Mouse (Mus musculus): ENCODE data around the gene Gclc. TPM values are rescaled to one million over a fixed set of nuclear protein-coding genes. Genes with fewer than 3 reads are reported as not detected.

Gclc gene
- total and polyA plus RNA-seq, 2 experiments from 2014 or later: 16.9 to 24.9 TPM

DNA sequence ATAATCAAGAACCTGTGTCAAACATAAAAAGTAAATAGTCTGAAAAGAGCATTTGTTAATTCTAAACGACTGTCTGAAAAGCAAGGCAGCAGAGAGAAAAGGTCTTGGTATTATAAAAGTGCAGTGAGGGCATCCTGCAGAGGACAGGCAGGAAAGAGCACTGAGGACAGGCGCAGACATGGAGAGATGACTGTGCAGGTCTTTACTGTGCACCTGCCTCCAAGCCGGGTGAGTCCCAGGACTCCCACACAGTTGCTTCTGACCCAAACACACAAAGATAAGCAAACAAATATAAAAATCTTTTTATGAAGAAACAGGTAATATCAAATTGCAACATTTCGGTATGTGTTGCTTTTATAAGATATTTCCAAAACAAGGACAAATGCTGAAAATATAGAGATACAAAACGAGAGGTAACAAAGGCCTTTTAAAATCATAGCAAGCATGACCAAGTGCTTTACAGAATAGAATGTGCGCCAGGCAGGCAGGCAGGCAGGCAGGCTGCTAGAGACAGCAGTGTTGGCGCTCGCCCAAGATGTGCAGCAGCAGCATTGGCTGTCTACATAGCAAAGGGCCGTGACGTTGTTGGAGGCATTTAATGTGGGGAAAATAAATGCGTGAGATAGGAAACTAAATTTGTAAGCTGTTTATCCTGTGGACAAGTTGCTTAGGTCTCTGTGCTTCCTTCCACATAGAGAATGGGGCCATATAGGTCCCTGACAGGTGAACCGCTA lies 35.4 kb downstream of the Gclc start:
- no peak overlapping the region for H3K27ac ChIP-seq
- DNase-seq (ENCODE audit: low spot score): peak; percentile 88
- H3K9ac ChIP-seq (replicated peaks; ENCODE audit: low read length): no peak overlapping the region
- 38% methylated on average over 12 of the region's 12 CpGs for WGBS
- TF ChIP-seq CTCF (IDR thresholded peaks at IDR 0.05; ENCODE audit: low read depth): no peak
- no peaks in the 10 kb centered on the region for H3K27me3 ChIP-seq (ENCODE audit: insufficient read depth, low read length)
- no peaks in the 10 kb centered on the region for H3K9me3 ChIP-seq (ENCODE audit: low read length)
- no peak overlapping the region for H3K4me3 ChIP-seq (ENCODE audit: low read length)
- ATAC-seq: peak; percentile 89
- no peak overlapping the region for H3K4me2 ChIP-seq (ENCODE audit: low read depth, low read length)
- H3K36me3 ChIP-seq (ENCODE audit: insufficient read depth, low read length): peaks cover 46% of the 10 kb centered on the region; the same call in 1 of the 2 replicates
- H3K4me1 ChIP-seq (ENCODE audit: insufficient read depth, low read length): no peaks in the 10 kb centered on the region

- H3K4me1 ChIP-seq (ENCODE audit: insufficient read depth, low read length): no peaks in the 10 kb centered on the region
- H3K9ac ChIP-seq (replicated peaks; ENCODE audit: low read length): no peak overlapping the region
- no peak for TF ChIP-seq CTCF (IDR thresholded peaks at IDR 0.05; ENCODE audit: low read depth)
- no peak overlapping the region for H3K27ac ChIP-seq
- H3K4me3 ChIP-seq (ENCODE audit: low read length): no peak overlapping the region
- H3K9me3 ChIP-seq (ENCODE audit: low read length): no peaks in the 10 kb centered on the region
- ATAC-seq (no peak), DNase-seq (ENCODE audit: low spot score) (no peak)
- peaks cover 14% of the 10 kb centered on the region; the same call in 1 of the 2 replicates for H3K36me3 ChIP-seq (ENCODE audit: insufficient read depth, low read length)
- 28% methylated on average over 3 of the region's 3 CpGs for WGBS
- no peaks in the 10 kb centered on the region for H3K27me3 ChIP-seq (ENCODE audit: insufficient read depth, low read length)
- no peak overlapping the region for H3K4me2 ChIP-seq (ENCODE audit: low read depth, low read length)
Observed at GRCm38 (mm10) chr9:77793838-77794237, 39.5 kb downstream of the Gclc start.

DNA sequence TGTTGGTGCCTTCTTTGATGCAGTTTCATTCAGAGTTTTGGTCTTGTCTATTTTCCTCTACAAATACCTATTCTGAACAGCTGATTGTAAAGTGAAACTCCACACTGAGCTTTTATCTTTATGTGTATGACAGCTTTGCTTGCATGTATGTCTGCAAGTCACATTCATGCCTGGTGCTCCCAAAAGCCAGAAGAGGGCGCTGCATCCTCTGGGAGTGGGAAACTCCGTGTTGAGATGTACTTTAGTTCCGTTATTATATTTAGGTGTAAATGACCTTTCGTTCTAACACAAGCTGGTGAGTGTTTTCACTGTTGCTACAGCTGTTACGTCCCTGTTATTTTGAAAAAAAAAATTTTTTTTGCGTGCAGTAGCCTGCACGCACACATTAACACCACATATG lies 48.1 kb downstream of the Gclc start:
- 53% methylated on average over 7 of the region's 7 CpGs for WGBS
- H3K27me3 ChIP-seq (ENCODE audit: insufficient read depth, low read length): no peaks in the 10 kb centered on the region
- no peak overlapping the region for H3K27ac ChIP-seq
- H3K9ac ChIP-seq (replicated peaks; ENCODE audit: low read length): no peak overlapping the region
- peak; percentile 72 for TF ChIP-seq CTCF (IDR thresholded peaks at IDR 0.05; ENCODE audit: low read depth)
- no peak overlapping the region for H3K4me3 ChIP-seq (ENCODE audit: low read length)
- DNase-seq (ENCODE audit: low spot score): peak; percentile 77
- no peaks in the 10 kb centered on the region for H3K9me3 ChIP-seq (ENCODE audit: low read length)
- H3K4me2 ChIP-seq (ENCODE audit: low read depth, low read length): no peak overlapping the region
- H3K36me3 ChIP-seq (ENCODE audit: insufficient read depth, low read length): no peaks in the 10 kb centered on the region
- H3K4me1 ChIP-seq (ENCODE audit: insufficient read depth, low read length): no peaks in the 10 kb centered on the region
- no peak for ATAC-seq

- Histone ChIP-seq H3K9me3 (ENCODE audit: low read length) (no peaks in the 10 kb centered on the region), H3K27ac (no peak overlapping the region), H3K4me2 (ENCODE audit: low read depth, low read length) (peak overlapping the region; percentile 58), H3K27me3 (ENCODE audit: insufficient read depth, low read length) (no peaks in the 10 kb centered on the region), H3K4me1 (ENCODE audit: insufficient read depth, low read length) (no peaks in the 10 kb centered on the region), H3K9ac (replicated peaks; ENCODE audit: low read length) (peak overlapping the region; percentile 40; the same call in 1 of the 2 replicates), H3K4me3 (ENCODE audit: low read length) (peak overlapping the region; percentile 20), H3K36me3 (ENCODE audit: insufficient read depth, low read length) (no peaks in the 10 kb centered on the region)
- DNase-seq (ENCODE audit: low spot score) (no peak), ATAC-seq (peak; percentile 57)
- 32% methylated on average over 3 of the region's 3 CpGs for WGBS
- no peak for TF ChIP-seq CTCF (IDR thresholded peaks at IDR 0.05; ENCODE audit: low read depth)
Observed at GRCm38 (mm10) chr9:77806426-77806825, 52.1 kb downstream of the Gclc start.

DNA sequence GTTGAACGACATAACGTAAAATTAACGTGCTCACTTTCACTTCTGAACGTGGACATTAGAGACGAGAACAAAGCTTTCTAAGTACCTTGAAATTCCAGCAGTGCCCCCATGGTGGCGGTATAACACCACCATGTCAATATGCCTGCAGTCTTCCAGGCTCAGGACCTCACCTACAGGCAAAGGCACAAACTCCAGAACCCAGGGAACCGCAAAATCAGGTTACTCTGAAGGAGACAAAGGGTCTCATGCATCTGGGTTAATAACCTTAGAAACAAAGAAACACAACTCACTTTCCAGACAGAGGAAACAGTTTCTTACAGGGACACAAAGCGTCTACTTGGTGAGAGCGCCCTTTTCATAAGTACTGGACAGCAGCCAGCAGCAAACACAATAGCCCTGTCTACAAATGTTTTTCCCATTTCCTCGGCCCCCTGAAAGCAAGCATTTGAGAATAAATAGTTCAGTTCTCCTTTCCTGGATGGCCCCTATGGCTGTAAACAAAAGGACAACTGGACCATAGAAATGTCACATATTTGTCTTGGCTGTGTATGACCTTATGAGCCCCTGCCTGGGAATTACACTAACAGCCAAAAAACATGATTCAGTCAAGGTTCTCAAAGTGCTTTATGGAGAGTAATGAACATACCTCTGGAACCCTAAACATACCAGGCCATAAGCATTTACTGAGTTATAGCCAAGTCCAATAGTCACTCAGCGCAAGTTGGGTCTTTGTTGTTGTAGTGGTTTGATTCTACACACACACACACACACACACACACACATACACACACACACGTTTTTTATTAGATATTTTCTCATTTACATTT lies 52.7 kb downstream of the Gclc start:
- Histone ChIP-seq H3K27me3 (ENCODE audit: insufficient read depth, low read length) (no peaks in the 10 kb centered on the region), H3K9me3 (ENCODE audit: low read length) (no peaks in the 10 kb centered on the region), H3K4me2 (ENCODE audit: low read depth, low read length) (peak overlapping the region; percentile 58), H3K27ac (no peak overlapping the region), H3K36me3 (ENCODE audit: insufficient read depth, low read length) (no peaks in the 10 kb centered on the region), H3K4me1 (ENCODE audit: insufficient read depth, low read length) (no peaks in the 10 kb centered on the region), H3K4me3 (ENCODE audit: low read length) (peak overlapping the region; percentile 20), H3K9ac (replicated peaks; ENCODE audit: low read length) (peak overlapping the region; percentile 40; the same call in 1 of the 2 replicates)
- DNase-seq (ENCODE audit: low spot score): peak; percentile 92
- TF ChIP-seq CTCF (IDR thresholded peaks at IDR 0.05; ENCODE audit: low read depth): peak; percentile 98
- 15% methylated on average over 12 of the region's 12 CpGs for WGBS
- peak; percentile 90 for ATAC-seq

GRCm38 (mm10) chr9:77808481-77808880 lies 54.1 kb downstream of the Gclc start:
- WGBS: 81% methylated on average over 6 of the region's 6 CpGs
- no peak overlapping the region for H3K9ac ChIP-seq (replicated peaks; ENCODE audit: low read length)
- H3K4me2 ChIP-seq (ENCODE audit: low read depth, low read length): no peak overlapping the region
- H3K36me3 ChIP-seq (ENCODE audit: insufficient read depth, low read length): no peaks in the 10 kb centered on the region
- no peak overlapping the region for H3K27ac ChIP-seq
- no peak overlapping the region for H3K4me3 ChIP-seq (ENCODE audit: low read length)
- H3K27me3 ChIP-seq (ENCODE audit: insufficient read depth, low read length): no peaks in the 10 kb centered on the region
- DNase-seq (ENCODE audit: low spot score): no peak
- H3K9me3 ChIP-seq (ENCODE audit: low read length): no peaks in the 10 kb centered on the region
- no peaks in the 10 kb centered on the region for H3K4me1 ChIP-seq (ENCODE audit: insufficient read depth, low read length)
- no peak for ATAC-seq
- TF ChIP-seq CTCF (IDR thresholded peaks at IDR 0.05; ENCODE audit: low read depth): no peak

Measured in hindbrain, postnatal 0 days (tissue).